Mouse (Mus musculus): Measurements from ENCODE around the gene Resp18.

Resp18 gene

DNA sequence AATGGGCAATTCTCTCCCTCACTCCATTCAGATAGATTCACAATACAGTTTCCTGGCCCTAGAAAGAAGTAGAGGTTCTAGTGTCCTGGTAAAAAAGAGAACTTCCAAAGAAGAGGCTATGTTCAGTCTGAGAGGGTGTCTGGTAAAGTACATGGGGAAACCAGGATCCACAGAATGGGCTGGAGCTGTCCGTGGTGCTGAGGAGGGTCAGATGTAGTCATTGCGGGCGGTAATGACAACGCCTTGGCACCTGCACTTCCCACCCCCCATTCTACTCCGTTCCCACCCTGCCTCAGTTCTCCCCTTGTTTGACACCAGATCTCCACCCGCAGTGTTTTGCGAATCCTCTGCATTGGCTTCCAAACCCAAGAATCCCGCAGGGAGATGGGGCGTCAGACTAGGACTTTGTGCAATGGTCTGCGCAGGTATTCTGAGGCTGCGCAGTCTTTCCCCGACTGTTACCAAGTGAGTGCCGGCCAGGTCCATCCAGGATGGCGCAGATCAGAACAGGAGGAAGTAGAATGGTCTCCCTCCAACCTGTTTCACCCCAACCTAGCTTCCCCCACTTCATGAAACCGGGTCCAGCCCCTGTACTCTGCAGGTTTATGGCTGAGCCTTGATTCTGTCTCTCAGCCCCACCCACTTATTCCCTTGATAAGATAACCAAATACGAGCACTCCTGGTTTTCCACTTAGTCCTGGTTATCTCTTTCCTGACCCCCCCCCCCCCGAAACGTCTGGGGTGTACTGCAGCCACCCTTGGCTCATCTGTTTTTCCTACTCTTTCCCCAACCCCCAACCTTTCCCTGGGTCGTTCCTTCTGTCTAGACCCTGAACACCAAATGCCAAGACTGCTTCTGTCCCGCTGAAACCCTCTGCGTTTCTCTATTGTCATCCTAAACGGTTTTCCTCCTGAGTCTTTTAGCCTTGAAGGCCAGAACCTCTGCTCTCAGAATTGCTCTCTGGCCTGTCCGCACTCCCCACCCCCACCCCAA lies 723 bp downstream of the Resp18 start:
- peak; percentile 74 for DNase-seq (ENCODE audit: low spot score)

DNA sequence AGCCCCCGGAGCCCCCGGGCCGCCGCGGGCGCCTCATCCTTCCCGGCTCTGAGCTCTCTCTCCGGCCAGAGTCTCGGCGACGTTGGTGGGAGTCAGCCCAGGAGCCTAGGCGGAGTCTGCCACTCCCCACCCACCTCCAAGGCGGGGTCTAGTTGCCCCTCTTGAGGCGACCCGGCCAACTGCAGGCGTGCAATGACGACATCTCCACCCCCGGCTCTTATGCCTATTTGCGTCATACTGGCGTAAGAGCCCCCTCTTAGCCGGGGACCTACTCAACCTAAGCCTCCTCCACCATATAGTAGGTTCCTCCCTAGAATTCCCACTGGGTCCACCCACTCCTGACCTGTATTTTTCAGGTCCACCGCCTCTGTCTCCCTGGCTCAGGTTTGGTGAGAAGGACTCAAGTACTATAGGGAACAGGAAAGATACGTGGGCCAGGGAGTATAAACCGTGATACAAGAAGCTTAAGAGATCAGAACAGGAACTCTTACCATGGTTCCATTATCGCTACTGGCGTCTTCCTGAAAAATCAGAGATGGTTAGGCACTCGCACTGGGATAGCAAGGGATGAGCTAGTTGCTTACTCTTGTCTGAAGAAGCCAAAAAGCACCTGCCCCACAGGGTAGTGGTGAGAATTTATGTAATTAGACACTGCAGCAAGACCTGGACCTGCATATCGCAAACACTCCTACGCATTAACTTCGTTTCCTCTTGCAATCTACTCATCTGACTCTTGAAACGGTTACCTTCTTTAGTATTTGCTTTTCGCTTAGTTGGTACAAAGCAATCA lies 13.9 kb downstream of the Resp18 start, which contains the start of gene Ptprn:
TSS of gene Ptprn (minus strand) at position 412 of the 790 bp plus-strand sequence.
- peak; percentile 53 for DNase-seq (ENCODE audit: low spot score)

DNA sequence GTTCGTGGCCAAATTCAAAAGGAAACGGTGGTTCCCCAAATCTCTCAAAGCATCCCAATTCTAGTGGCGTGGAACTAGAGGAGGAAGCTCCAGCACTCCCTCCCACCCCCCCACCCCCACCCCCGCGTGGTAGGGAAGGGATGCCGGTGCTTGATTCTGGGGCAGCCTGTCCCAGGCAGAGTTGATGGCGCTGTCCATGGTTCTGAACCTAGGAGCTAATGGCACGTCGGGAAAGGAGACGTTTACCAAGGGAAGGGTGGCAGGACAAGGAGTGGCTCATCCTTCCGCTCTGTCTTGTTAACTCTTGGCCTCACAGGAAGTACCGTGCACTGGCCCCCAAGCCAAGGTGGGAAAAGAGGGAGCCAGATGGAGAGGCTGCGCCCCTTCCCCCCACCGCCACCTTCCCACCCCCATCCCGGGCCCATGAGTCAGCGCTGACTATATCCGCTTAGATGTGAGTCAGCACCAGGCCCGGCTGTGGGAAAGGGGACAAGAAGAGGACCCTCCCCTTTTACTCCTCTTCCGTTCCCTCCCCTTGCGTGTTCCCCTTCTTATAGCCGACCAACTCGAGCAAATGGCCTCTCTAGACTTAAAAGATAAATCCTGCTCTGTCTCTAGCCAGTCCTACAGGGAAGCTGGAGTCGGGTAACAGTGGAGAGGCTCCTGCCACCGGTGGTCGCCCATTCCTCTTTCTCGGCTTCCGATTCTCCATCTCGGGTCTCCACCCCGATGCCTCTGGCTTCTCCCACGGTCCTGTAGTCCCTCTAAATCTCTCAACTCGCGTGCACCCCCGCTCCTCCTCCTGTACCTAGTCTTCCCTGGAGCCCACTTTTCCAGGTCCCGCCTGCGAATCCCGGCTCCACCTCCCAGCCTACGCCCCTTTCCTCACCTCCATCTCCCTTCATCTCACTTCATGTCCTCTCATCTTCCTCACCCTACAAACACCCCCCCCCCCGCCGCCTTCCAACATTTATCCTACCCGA lies 15.0 kb downstream of the Resp18 start:
- DNase-seq (ENCODE audit: low spot score) = peak; percentile 78

GRCm38 (mm10) chr1:75261278-75261677 lies 16.9 kb downstream of the Resp18 start:
- DNase-seq (ENCODE audit: low spot score) = no peak

DNA sequence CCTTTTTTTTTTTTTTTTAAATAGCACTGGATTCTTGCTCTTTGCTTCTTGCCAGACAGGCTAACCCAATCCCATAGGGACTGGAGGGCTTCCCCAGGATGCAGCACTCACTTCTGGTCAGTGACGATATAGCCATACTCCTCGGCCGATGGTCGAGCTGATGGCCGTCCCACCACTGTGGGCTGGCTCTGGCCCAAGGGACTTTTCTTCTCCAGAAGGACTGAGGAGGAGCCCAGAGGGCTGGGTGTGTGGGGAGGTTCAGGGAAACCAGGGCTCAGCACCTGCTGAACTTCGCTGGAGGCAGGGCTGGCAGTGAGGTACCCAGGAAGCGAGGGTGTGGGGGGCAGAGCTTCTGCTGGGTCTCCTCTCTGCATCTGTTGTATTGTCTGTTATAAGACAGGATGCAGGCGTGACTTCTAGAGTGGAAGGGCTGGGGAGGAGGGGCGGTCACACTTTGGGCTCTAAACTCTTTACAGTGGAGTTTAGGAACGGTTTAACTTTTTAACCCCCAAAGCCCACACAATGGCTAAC lies 22.6 kb downstream of the Resp18 start:
- no peak for DNase-seq (ENCODE audit: low spot score)

GRCm38 (mm10) chr1:75254625-75255013 lies 23.6 kb downstream of the Resp18 start:
- no peak for DNase-seq (ENCODE audit: low spot score)

DNA sequence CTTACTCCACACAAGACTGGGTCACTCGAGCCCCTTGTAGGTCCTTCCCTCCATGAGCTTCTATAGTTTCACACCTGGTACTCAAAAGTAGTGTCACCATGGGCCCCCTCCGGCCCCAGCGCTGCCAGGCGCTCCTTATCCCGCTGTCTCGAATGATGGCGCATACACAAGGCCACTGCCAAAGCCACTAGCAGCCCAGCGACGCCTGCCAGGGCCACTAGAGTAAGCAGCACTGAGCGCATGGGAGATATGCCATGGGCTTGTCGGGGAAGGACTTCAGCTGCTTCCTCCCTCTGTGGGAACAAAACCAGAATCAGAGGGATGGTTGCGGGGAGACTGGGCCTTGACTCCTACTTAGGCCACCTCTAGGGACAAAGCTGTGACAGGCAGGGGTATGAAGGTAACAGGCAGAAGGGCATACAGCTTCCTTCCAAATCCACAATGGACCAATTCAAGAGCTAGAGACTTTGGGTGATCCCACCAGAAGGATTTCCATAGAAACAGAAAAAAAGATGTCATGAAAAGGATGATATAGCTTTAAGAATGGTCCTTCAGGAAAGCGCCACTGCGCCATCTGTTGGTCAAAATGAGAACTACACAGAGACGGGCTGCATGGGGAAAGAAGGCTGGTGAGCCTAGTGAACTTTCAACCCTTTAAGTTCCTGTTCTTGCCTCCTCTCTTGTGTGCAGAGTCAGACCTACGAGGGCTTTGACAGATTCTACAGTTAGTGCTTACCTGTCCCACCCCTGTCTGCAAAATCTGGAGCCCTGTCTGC lies 24.2 kb downstream of the Resp18 start:
- peak; percentile 91 for DNase-seq (ENCODE audit: low spot score)

- DNase-seq (ENCODE audit: low spot score) = no peak
Measured at GRCm38 (mm10) chr1:75253029-75253428, 25.2 kb downstream of the Resp18 start.

GRCm38 (mm10) chr1:75252308-75252707 lies 25.9 kb downstream of the Resp18 start:
- DNase-seq (ENCODE audit: low spot score) = no peak

GRCm38 (mm10) chr1:75251112-75251970 lies 26.9 kb downstream of the Resp18 start:
- peak; percentile 81 for DNase-seq (ENCODE audit: low spot score)

- no peak for DNase-seq (ENCODE audit: low spot score)
Measured at GRCm38 (mm10) chr1:75250498-75250897, 27.7 kb downstream of the Resp18 start.

GRCm38 (mm10) chr1:75248041-75248772 lies 30.0 kb downstream of the Resp18 start:
- DNase-seq (ENCODE audit: low spot score) = no peak

DNA sequence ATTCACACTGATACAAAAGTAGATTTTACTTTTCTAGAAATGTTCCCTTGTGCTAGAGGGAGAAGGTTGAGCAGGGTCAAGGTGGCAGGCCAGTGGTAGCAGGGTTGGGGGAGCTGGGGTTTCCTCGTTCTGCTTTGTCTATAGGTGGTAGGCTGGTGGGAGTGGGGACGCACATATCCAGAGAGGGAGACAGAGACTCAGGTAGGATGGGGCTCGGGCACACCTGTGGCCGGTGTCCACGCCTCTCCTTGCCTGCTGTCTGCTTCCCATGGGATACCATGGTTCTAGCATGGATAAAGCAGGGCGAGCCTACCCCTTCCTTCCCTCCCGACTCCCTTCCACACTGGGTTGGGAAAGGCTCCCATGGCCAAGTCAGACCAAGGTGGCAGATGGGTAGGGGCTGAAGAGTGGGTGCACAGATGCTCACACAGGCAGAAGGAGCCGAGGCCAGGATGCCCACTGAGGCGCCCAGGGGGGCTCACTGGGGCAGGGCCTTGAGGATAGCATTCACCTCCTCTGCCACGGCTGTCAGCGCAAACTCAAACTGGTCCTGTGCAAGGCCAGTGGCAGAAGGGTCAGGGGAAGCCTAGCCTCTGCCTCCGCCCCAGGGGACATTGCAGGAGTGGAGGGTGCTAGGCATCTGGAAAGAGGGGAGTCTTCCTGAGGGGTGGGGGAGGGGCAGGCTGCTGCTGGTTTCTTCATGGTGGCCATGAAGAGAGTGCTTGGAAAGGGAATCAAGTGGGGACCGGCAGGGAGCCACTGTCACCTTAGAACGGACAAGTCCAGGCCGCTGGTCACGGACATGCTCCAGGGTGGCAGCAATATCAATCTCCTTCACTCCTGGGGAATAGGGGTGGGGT lies 30.9 kb downstream of the Resp18 start:
- DNase-seq (ENCODE audit: low spot score) = no peak

GRCm38 (mm10) chr1:75244836-75245235 lies 33.4 kb downstream of the Resp18 start:
- DNase-seq (ENCODE audit: low spot score) = peak; percentile 69

DNA sequence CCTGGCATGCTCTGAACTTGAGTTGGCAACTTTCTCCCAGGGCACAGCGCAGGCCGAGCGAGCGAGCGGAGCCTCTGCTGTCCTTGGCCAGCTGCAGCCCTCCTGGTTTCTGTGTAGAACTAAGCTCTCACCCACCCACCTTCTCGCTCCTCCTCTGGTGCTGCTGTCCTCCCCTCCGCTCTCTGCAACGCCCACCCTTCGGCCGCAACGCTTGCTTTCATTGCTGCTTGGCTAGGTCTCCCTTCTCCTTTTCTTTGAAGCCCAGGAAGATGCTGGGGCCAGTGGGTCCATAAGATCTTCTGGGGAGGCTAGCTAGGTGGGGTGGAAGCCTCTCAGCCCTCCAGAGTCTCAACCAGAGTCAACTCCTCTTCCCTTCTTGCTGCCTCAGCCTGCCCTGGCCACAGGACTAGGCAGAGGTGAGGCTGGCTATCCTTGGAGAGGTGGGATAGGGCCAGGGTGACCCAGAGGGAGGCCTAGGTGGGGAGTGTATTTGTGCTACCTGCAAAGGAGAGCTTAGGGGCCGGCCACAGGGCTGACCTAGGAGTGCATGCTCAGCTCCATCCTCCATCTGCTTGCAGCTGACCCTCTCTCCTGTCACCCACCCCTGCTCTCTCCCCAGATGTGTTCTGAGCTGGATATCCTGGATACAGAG lies 33.9 kb downstream of the Resp18 start:
- no peak for DNase-seq (ENCODE audit: low spot score)

DNA sequence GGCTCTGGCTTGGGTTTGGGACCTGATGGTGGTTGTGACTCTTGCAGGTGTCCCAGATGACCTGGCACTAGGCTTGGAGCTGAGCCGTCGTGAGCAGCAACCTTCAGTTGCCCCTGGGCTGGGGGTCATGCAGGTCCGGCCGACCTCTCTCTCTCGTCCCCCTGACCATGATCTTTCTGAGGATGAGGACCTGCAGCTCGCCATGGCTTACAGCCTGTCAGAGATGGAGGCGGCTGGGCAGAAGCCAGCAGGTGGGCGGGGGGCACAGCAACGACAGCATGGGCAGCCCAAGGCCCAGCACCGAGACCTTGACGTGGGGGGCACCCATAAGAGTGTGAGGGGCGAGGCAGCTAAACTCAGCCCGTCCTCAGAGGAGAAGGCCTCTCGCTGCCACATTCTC lies 34.8 kb downstream of the Resp18 start:
- no peak for DNase-seq (ENCODE audit: low spot score)

DNA sequence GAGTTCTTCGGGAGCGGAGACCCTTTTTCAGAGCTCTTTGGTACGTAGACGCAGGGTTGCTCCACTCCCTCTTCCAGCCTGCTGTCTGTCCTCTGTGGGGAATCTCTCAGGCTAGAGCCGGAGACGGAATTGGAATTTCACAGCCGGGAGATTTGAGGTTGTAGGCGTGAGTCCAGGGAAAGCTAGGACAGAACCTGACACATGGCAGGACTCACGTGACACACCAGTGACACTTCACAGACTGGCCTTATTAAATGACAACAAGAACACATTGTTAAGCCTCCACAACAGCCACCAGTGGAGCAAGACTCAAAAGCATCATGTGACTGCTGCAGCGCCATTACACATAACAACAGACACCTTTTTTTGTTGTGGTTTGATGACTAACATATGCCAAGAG lies 38.6 kb downstream of the Resp18 start:
- DNase-seq (ENCODE audit: low spot score) = no peak

Data from retina, embryonic 14.5 days (tissue).